Mouse (Mus musculus) adrenal gland, adult 10 weeks (tissue): ENCODE results near the gene Gm17067. TPM values are rescaled to one million over a fixed set of nuclear protein-coding genes. Genes with fewer than 3 reads are reported as not detected.

Experiments
- polyA plus RNA-seq: library from polyadenylated mRNA; stranded (reverse); fragments of 350-450 nt; fragmentation: Illumina TruSeq; extraction: RNeasy Lipid Tissue Mini Kit (QIAGEN cat#74804); gene quantifications from one replicate; pipeline ENCODE4 v1.2.3, GENCODE M21; 2014; ENCODE audit warnings: low read depth, low replicate concordance

Gene Gm17067
- not detected for polyA plus RNA-seq

DNA sequence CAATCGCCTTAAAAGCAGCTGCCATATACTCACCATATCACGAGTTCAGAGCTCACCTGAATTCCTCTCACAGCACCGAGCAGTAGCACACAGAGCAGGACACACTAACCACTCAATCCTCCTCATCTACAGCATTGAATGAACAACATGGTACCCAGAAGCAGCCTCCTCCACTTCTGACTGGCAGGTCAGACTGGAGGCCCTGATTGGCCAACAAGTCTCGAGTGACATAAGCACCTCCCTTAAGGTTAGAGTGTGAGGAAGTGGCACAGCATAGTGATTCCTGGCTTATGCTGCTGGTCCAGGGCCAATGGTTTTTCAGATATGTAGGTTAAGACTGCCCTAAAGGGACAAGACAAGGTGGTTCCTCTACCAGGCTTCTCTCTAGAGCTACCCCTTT, at the start of gene Gm17067:
Gm17067 (minus strand) TSS at position 101 of the 400 bp plus-strand sequence.

DNA sequence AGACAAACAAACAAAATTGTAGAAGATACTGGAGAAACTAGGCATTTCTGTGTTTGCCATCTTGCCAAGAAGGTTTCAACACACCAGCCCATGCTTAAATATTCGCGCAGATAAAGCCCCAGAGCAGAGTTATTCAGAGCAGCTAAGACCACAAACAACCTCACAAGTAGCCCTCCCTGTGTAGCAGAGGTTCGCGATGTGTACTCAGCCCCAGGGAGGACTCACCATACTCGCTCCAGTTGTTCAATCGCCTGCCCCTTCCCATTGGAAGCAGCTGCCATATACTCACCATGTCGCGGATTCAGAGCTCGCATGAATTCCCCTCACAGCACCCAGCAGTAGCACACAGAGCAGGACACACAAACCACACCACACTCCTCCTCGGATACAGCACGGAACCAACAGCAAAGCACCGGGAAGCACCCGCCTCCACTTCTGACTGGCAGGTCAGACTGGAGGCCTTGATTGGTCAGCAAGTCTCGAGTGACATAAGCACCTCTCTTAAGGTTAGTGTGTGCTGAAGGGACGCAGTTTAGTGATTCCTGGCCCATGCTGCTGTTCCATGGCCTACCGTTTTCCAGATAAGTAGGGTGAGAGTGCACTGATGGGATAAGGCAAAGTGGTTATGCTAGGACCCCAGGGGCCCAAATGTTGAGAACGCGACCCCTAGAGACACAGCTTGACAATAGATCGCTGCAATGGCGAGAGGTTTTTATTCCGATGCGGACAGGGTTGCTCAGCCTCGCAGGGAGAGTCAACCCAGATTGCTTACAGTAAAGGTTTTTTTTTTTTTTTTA, 34.3 kb downstream of the Gm17067 start, which contains the start of gene Zfp975:
Zfp975 (minus strand) TSS at position 381 of the 797 bp plus-strand sequence.

Other genes with a start within 250 kb of the Gm17067 start
- 31.4 TPM for gene Zfp141, start 221.3 kb downstream of the Gm17067 start, polyA plus RNA-seq
- not detected for gene Gm21028, start 148.4 kb downstream of the Gm17067 start, polyA plus RNA-seq
- 4.1 TPM for gene Zfp977, start 134.5 kb downstream of the Gm17067 start, polyA plus RNA-seq
- 17.9 TPM for gene Zfp976, start 84.4 kb downstream of the Gm17067 start, polyA plus RNA-seq
- 23.0 TPM for gene Zfp975, start 34.3 kb downstream of the Gm17067 start, polyA plus RNA-seq
- not detected for gene Vmn2r62, start 66.5 kb upstream of the Gm17067 start, polyA plus RNA-seq
- not detected for gene Gm2381, start 140.2 kb upstream of the Gm17067 start, polyA plus RNA-seq
- gene Vmn2r63, start 206.8 kb upstream of the Gm17067 start, polyA plus RNA-seq, result not detected